Mouse (Mus musculus) adrenal gland, postnatal 36 days (tissue): ENCODE results near the gene Vcp. TPM values are rescaled to one million over a fixed set of nuclear protein-coding genes. Genes with fewer than 3 reads are reported as not detected.
A peak's percentile ranks its signal among the peaks of the same experiment; 100 is the strongest.

Experiments
- DNase-seq, 2 experiments: peaks; one replicate each; pipeline ENCODE4 v3.0.0; 2021; ENCODE audit warnings: mixed read lengths in 1 of 2
- total RNA-seq, 2 experiments: library from RNA; stranded (reverse); gene quantifications; 2 replicates each; pipeline ENCODE4 v1.2.3; 2021

Gene Vcp
- total RNA-seq, 2 experiments from 2014 or later, result 332 to 368 TPM

DNA sequence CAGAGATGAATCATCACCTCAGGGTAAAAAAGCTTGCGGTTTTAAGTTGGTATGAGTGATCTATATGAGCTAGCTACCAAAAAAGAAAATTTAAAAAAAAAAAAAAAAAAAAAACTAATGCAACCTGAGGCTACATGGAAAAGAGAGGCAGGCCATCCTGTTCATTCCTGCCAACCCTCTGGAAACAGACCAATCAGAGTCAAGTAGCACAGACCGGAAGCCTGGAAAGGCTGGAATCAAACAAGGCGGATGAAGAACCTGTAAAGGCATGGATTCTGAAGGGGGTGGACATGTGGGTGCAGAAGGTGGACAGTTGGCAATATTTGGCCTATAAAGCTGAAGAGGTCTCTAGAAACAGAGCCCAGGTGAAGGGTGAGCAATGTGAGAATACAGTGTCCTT, 54.9 kb downstream of the Vcp start:
- no peak for DNase-seq

DNA sequence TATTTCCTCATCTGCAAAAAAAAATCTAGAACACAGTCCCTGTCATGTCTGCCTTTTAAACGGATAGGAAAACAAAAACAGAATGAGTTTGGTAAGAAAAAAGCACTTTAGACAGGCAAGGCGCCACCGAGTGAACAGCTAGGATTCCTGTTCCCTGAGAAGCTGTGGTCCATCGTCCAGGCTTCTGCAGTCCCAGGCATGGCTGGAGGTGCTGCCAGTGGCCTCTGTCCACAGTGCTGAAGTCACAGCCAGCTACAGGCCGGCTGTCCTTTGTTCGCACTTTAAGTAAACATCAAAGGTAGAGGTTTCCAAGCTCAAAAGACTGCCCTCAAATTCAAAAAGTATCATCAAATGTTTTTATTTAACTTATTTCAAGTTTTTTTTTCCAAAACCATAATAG, 55.3 kb downstream of the Vcp start:
- DNase-seq, result peak; percentile 50 to 65

DNA sequence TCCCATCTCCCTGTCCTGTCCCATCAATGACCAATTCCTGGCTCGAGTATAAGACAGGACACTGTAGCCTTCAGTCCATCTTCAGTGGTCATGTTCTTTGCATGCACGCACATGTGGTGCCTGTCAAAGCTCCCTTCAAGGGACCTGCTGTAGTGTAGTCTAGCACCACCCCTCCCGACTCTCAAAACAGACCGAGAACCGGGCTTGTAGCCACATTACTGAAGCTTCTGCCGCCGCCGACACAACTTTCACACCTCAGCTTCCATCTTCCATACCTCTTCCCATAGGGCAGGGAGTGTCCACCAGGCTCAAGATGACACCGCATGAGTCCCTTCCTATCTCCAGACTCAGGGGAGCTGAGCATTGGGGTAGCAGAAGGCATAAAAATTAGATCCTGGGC, 56.1 kb downstream of the Vcp start:
- no peak for DNase-seq

GRCm38 (mm10) chr4:42943341-42943740, 57.0 kb downstream of the Vcp start:
- no peak for DNase-seq

GRCm38 (mm10) chr4:42941396-42941795, 58.9 kb downstream of the Vcp start:
- DNase-seq, result peak in 1 of 2 experiments; percentile 47

DNA sequence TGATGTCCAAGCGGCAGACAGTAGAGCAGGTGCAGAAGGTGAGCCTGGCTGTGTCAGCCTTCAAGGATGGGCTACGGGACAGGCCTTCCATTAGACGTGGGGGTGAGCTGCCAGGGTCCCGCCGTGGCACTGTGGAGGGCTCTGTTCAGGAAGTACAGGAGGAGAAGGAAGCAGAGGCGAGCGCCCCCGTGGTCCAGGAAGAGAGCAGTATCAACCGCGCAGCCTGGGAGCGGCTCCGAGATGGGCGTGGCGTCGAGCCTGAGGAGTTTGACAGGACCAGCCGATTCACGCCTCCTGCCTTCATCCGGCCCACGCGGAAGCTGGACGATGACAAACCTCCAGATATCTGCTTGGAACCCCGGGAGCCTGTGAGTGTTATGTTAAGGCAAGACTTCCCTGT, 66.7 kb downstream of the Vcp start:
- DNase-seq, result peak; percentile 70 to 74

DNA sequence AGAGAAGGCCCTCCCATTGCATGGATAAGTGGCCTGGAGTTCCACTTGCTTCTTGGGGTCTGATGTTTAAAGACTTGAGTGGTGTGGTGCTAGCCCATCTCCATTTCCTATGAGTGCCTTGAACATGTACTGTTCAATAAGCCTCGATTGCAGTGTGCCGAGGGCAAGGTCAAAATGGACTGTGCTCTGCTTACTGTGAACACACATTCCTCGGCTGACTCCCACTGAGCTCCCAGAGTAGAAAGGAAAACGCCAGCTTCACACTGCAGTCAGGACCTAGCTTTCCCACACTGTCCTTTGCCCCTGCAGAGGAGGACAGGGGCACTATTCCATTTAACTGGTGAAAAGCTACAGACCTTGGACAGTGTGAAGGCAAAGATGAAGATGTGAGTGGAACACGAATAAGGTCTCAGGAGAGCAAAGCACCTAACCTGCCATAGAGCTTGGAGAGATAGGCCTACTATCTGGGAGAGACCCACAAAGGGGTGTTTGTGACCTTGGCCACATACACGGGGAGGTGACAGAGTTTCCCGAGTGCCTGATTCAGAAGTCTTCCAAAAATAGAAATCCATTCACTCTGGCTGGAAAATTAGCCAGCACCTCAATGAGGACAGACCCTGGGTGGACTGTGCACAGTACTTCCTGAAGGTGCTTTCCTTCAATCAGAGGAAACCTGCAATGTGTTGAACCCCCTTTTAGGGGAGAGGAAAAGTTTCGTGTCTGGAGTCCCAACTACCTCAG, 67.9 kb downstream of the Vcp start:
- DNase-seq, result no peak

Other genes starting within 250 kb of the Vcp start
- gene Ccl19, start 243.9 kb downstream of the Vcp start, total RNA-seq, result 1 to 10 TPM; 2.4 to 2.9 TPM
- 1 to 10 TPM; 2.7 to 5.5 TPM for gene Ccl21a, start 226.5 kb downstream of the Vcp start, total RNA-seq
- gene Fam205a1, start 146.6 kb downstream of the Vcp start, total RNA-seq, result not detected
- under 1 TPM; 0.16 to 0.20 TPM for gene Gm12394, start 143.7 kb downstream of the Vcp start, total RNA-seq
- not detected for gene Fam205c, start 126.3 kb downstream of the Vcp start, total RNA-seq
- gene Phf24, start 83.8 kb downstream of the Vcp start, total RNA-seq, result 1 to 10 TPM; 1.3 to 1.8 TPM
- 10 to 100 TPM; 10.9 to 35.1 TPM for gene Dnajb5, start 50.7 kb downstream of the Vcp start, total RNA-seq
- not detected for gene 1700022I11Rik, start 30.9 kb downstream of the Vcp start, total RNA-seq
- gene Fancg, start 10.0 kb upstream of the Vcp start, total RNA-seq, result 10 to 100 TPM in 1 of 2 experiments, 1 to 10 TPM in 1; 6.3 to 14.2 TPM
- 10 to 100 TPM; 16.0 to 19.6 TPM for gene Pigo, start 25.3 kb upstream of the Vcp start, total RNA-seq
- 100 to 1,000 TPM; 191 to 261 TPM for gene Stoml2, start 31.2 kb upstream of the Vcp start, total RNA-seq
- gene Fam214b, start 45.7 kb upstream of the Vcp start, total RNA-seq, result 10 to 100 TPM; 44.0 to 57.2 TPM
- gene Unc13b, start 58.4 kb upstream of the Vcp start, total RNA-seq, result 10 to 100 TPM; 10.5 to 12.4 TPM